Mouse (Mus musculus) testis, adult 2 months (tissue): ENCODE results near the gene Map2k4.

Experiments
- CTCF ChIP-seq: fragments of 200-500 bp; IDR thresholded peaks from 2 replicates; pipeline ENCODE4 v1.5.1; 2012; ENCODE audit warnings: low read depth, mild to moderate bottlenecking, inconsistent platforms, low read length, moderate library complexity; ENCODE audit not compliant: control insufficient read depth, insufficient read depth, insufficient replicate concordance
- POLR2A ChIP-seq: fragments of 200-500 bp; IDR thresholded peaks from 2 replicates; pipeline ENCODE4 v1.6.1; 2012; ENCODE audit warnings: low read depth, mild to moderate bottlenecking, inconsistent platforms, low read length, moderate library complexity; ENCODE audit not compliant: control insufficient read depth

DNA sequence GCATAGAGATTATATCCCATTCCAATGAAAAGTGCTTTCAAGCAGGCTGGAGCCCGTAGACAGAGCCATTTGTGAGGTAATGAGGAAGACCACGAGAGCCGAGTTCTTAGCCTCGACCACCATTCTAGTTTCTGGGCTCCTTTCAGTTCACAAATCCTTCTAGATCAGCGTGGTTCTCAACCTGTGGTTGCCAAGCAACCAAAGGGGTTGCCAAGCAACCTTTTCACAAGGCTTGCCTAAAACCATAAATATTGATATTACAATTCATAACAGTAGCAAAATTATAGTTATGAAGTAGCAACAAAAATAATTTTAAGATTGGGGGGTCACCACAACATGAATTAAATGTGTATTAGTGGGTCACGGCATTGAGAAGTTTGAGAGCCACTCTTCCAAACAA is 123.2 kb downstream of the Map2k4 start:
- no peak for TF ChIP-seq CTCF
- no peak for TF ChIP-seq POLR2A
